Mouse (Mus musculus) testis, adult 2 months (tissue): ENCODE data around the gene Gm20458. TPM values are rescaled to one million over a fixed set of nuclear protein-coding genes. Genes with fewer than 3 reads are reported as not detected.
A peak's percentile ranks its signal among the peaks of the same experiment; 100 is the strongest.

ENCODE experiments used
- H3K27ac ChIP-seq: fragments of 200-500 bp; 2 replicates; pipeline ENCODE4 v1.5.1; 2012; ENCODE audit warnings: low read depth, low read length; ENCODE audit not compliant: control insufficient read depth, insufficient read depth
- H3K27me3 ChIP-seq: fragments of 200-500 bp; 2 replicates; pipeline ENCODE4 v1.6.1; 2012; ENCODE audit warnings: mild to moderate bottlenecking, low read length, moderate library complexity; ENCODE audit not compliant: control insufficient read depth, insufficient read depth
- H3K36me3 ChIP-seq: fragments of 200-500 bp; 2 replicates; pipeline ENCODE4 v1.6.1; 2012; ENCODE audit warnings: mild to moderate bottlenecking, low read length; ENCODE audit not compliant: control insufficient read depth, insufficient read depth
- H3K4me1 ChIP-seq: fragments of 200-500 bp; 2 replicates; pipeline ENCODE4 v1.6.1; 2012; ENCODE audit warnings: low read length; ENCODE audit not compliant: control insufficient read depth, insufficient read depth
- H3K4me3 ChIP-seq: fragments of 200-500 bp; 2 replicates; pipeline ENCODE4 v1.5.1; 2012; ENCODE audit warnings: low read depth, mild to moderate bottlenecking, low read length, moderate library complexity, mixed read lengths; ENCODE audit not compliant: control insufficient read depth
- CTCF ChIP-seq: fragments of 200-500 bp; IDR thresholded peaks from 2 replicates; pipeline ENCODE4 v1.5.1; 2012; ENCODE audit warnings: low read depth, mild to moderate bottlenecking, inconsistent platforms, low read length, moderate library complexity; ENCODE audit not compliant: control insufficient read depth, insufficient read depth, insufficient replicate concordance
- POLR2A ChIP-seq: fragments of 200-500 bp; IDR thresholded peaks from 2 replicates; pipeline ENCODE4 v1.6.1; 2012; ENCODE audit warnings: low read depth, mild to moderate bottlenecking, inconsistent platforms, low read length, moderate library complexity; ENCODE audit not compliant: control insufficient read depth
- polyA plus RNA-seq: library from polyadenylated mRNA; depleted of rRNA; stranded (reverse); fragments of >200 nt; gene quantifications from 2 replicates; pipeline ENCODE4 v1.2.3, GENCODE M21; 2012

Gm20458 gene
- polyA plus RNA-seq, 1 experiment = 5.0 TPM

GRCm38 (mm10) chr2:164446086-164446469 lies 14.7 kb upstream of the Gm20458 start:
- H3K27me3 ChIP-seq = no peaks in the 10 kb centered on the region

GRCm38 (mm10) chr2:164448140-164448539 lies 12.6 kb upstream of the Gm20458 start:
- Histone ChIP-seq H3K4me1 (peaks cover 4% of the 10 kb centered on the region; the same call in 1 of the 2 replicates), H3K36me3 (no peaks in the 10 kb centered on the region), H3K27ac (no peak overlapping the region), H3K27me3 (no peaks in the 10 kb centered on the region), H3K4me3 (no peak overlapping the region)
- TF ChIP-seq CTCF (no peak), POLR2A (no peak)

More at GRCm38 (mm10) chr2:164446086-164446469, 14.7 kb upstream of the Gm20458 start:
- H3K27ac ChIP-seq = no peak overlapping the region
- no peak for TF ChIP-seq CTCF
- TF ChIP-seq POLR2A = no peak
- H3K4me1 ChIP-seq = peaks cover 4% of the 10 kb centered on the region; the same call in 1 of the 2 replicates
- H3K36me3 ChIP-seq = no peaks in the 10 kb centered on the region
- no peak overlapping the region for H3K4me3 ChIP-seq

- Histone ChIP-seq H3K4me3 (no peak overlapping the region), H3K27ac (peak overlapping the region; percentile 36; the same call in 1 of the 2 replicates), H3K4me1 (no peaks in the 10 kb centered on the region), H3K27me3 (no peaks in the 10 kb centered on the region), H3K36me3 (no peaks in the 10 kb centered on the region)
- no peak for TF ChIP-seq CTCF
- TF ChIP-seq POLR2A = no peak
These were observed 11.8 kb upstream of the Gm20458 start for GRCm38 (mm10) chr2:164448921-164449320.

GRCm38 (mm10) chr2:164449341-164450042 lies 11.3 kb upstream of the Gm20458 start:
- Histone ChIP-seq H3K27ac (peak overlapping the region; percentile 9), H3K4me1 (no peaks in the 10 kb centered on the region), H3K4me3 (no peak overlapping the region), H3K27me3 (no peaks in the 10 kb centered on the region), H3K36me3 (no peaks in the 10 kb centered on the region)
- TF ChIP-seq POLR2A = no peak
- TF ChIP-seq CTCF = no peak

GRCm38 (mm10) chr2:164452000-164452676 lies 8.6 kb upstream of the Gm20458 start:
- TF ChIP-seq CTCF = no peak
- no peak for TF ChIP-seq POLR2A
- no peaks in the 10 kb centered on the region for H3K27me3 ChIP-seq
- H3K27ac ChIP-seq = no peak overlapping the region
- H3K36me3 ChIP-seq = no peaks in the 10 kb centered on the region
- no peak overlapping the region for H3K4me3 ChIP-seq
- peaks cover 6% of the 10 kb centered on the region for H3K4me1 ChIP-seq

- Histone ChIP-seq H3K27ac (no peak overlapping the region), H3K27me3 (no peaks in the 10 kb centered on the region), H3K36me3 (no peaks in the 10 kb centered on the region), H3K4me3 (no peak overlapping the region), H3K4me1 (peaks cover 6% of the 10 kb centered on the region)
- TF ChIP-seq POLR2A = no peak
- no peak for TF ChIP-seq CTCF
These were observed 7.6 kb upstream of the Gm20458 start for GRCm38 (mm10) chr2:164453047-164453757.

GRCm38 (mm10) chr2:164453887-164454500 lies 6.8 kb upstream of the Gm20458 start:
- H3K4me1 ChIP-seq = peaks cover 6% of the 10 kb centered on the region
- TF ChIP-seq POLR2A (no peak), CTCF (no peak)
- no peak overlapping the region for H3K27ac ChIP-seq

More at GRCm38 (mm10) chr2:164453887-164454500, 6.8 kb upstream of the Gm20458 start:
- Histone ChIP-seq H3K36me3 (no peaks in the 10 kb centered on the region), H3K27me3 (no peaks in the 10 kb centered on the region), H3K4me3 (no peak overlapping the region)
